Mouse (Mus musculus): Measurements from ENCODE around the gene Gpat3. TPM values are rescaled to one million over a fixed set of nuclear protein-coding genes. Genes with fewer than 3 reads are reported as not detected.

Gpat3 gene
- polyA plus RNA-seq, 1 experiment from 2014 or later = 1.6 TPM

DNA sequence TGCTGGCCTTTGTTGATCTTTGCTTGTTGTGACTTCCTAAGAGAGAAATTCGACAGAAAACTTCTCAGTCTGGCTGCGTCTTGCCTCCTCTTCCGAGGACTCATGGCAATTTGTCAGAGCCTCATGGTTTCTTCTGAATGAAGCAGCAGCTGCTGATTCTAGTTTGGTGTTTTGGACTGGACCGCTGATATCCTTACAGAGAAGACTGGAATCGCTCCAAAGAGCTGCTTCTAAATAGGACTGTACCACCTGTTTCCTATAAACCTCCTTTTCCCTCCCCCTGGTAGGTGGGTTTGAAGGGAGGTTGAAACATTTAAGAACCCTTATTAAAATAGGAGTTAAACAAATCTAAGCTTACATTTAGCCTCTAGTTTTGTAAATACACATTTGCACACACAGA lies 55.5 kb downstream of the Gpat3 start:
- H3K9ac ChIP-seq (ENCODE audit: low read length) = no peak overlapping the region
- H3K36me3 ChIP-seq (ENCODE audit: control insufficient read depth, insufficient read depth, low read length) = no peaks in the 10 kb centered on the region
- H3K9me3 ChIP-seq (ENCODE audit: control insufficient read depth, low read length) = no peaks in the 10 kb centered on the region
- no peak overlapping the region for H3K27ac ChIP-seq (ENCODE audit: low read length)
- no peaks in the 10 kb centered on the region for H3K27me3 ChIP-seq (ENCODE audit: control insufficient read depth, insufficient read depth, low read depth, low read length)
- WGBS = 78% methylated on average over 5 of the region's 5 CpGs
- H3K4me3 ChIP-seq (ENCODE audit: low read length) = no peak overlapping the region
- H3K4me1 ChIP-seq (replicated peaks; ENCODE audit: control insufficient read depth, insufficient read depth, low read length) = no peaks in the 10 kb centered on the region
- no peak overlapping the region for H3K4me2 ChIP-seq (ENCODE audit: low read depth, low read length)
- ATAC-seq (ENCODE audit: low read depth) = no peak

- Histone ChIP-seq H3K27me3 (ENCODE audit: control insufficient read depth, insufficient read depth, low read depth, low read length) (no peaks in the 10 kb centered on the region), H3K9me3 (ENCODE audit: control insufficient read depth, low read length) (no peaks in the 10 kb centered on the region), H3K4me3 (ENCODE audit: low read length) (no peak overlapping the region), H3K27ac (ENCODE audit: low read length) (no peak overlapping the region), H3K4me2 (ENCODE audit: low read depth, low read length) (no peak overlapping the region), H3K9ac (ENCODE audit: low read length) (no peak overlapping the region), H3K36me3 (ENCODE audit: control insufficient read depth, insufficient read depth, low read length) (no peaks in the 10 kb centered on the region), H3K4me1 (replicated peaks; ENCODE audit: control insufficient read depth, insufficient read depth, low read length) (no peaks in the 10 kb centered on the region)
- 76% methylated on average over 7 of the region's 7 CpGs for WGBS
- no peak for ATAC-seq (ENCODE audit: low read depth)
These were observed 63.0 kb downstream of the Gpat3 start for GRCm38 (mm10) chr5:100908478-100908877.

GRCm38 (mm10) chr5:100908901-100909300 lies 63.4 kb downstream of the Gpat3 start:
- Histone ChIP-seq H3K36me3 (ENCODE audit: control insufficient read depth, insufficient read depth, low read length) (no peaks in the 10 kb centered on the region), H3K9me3 (ENCODE audit: control insufficient read depth, low read length) (no peaks in the 10 kb centered on the region), H3K27me3 (ENCODE audit: control insufficient read depth, insufficient read depth, low read depth, low read length) (no peaks in the 10 kb centered on the region), H3K9ac (ENCODE audit: low read length) (no peak overlapping the region), H3K4me1 (replicated peaks; ENCODE audit: control insufficient read depth, insufficient read depth, low read length) (no peaks in the 10 kb centered on the region), H3K4me3 (ENCODE audit: low read length) (no peak overlapping the region), H3K4me2 (ENCODE audit: low read depth, low read length) (no peak overlapping the region), H3K27ac (ENCODE audit: low read length) (no peak overlapping the region)
- WGBS = 68% methylated on average over 10 of the region's 10 CpGs
- no peak for ATAC-seq (ENCODE audit: low read depth)

DNA sequence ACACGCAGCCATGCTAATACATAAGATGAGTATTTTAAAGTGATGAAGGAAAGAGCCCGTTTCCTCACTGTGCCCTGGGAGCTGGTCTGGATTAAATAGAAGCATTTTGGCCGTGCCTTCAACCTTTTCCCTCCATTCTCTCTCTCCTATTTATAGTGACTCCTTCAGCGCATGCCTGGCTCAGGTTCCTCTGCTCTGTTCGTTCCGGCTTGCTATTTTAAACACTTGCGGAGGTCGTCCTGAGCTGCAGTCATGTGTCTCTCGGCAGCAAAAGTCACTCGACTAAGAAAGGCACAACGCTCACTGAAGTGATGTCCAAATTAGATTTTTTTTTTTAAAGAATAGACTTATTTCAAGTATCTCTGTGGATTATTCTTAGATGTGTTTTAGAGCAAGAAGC lies 64.2 kb downstream of the Gpat3 start:
- WGBS = 71% methylated on average over 11 of the region's 11 CpGs
- Histone ChIP-seq H3K27me3 (ENCODE audit: control insufficient read depth, insufficient read depth, low read depth, low read length) (no peaks in the 10 kb centered on the region), H3K36me3 (ENCODE audit: control insufficient read depth, insufficient read depth, low read length) (no peaks in the 10 kb centered on the region), H3K4me3 (ENCODE audit: low read length) (no peak overlapping the region), H3K4me2 (ENCODE audit: low read depth, low read length) (no peak overlapping the region), H3K9me3 (ENCODE audit: control insufficient read depth, low read length) (no peaks in the 10 kb centered on the region), H3K4me1 (replicated peaks; ENCODE audit: control insufficient read depth, insufficient read depth, low read length) (no peaks in the 10 kb centered on the region), H3K27ac (ENCODE audit: low read length) (no peak overlapping the region), H3K9ac (ENCODE audit: low read length) (no peak overlapping the region)
- ATAC-seq (ENCODE audit: low read depth) = no peak

GRCm38 (mm10) chr5:100911502-100912097 lies 66.1 kb downstream of the Gpat3 start:
- Histone ChIP-seq H3K27ac (ENCODE audit: low read length) (no peak overlapping the region), H3K27me3 (ENCODE audit: control insufficient read depth, insufficient read depth, low read depth, low read length) (no peaks in the 10 kb centered on the region), H3K36me3 (ENCODE audit: control insufficient read depth, insufficient read depth, low read length) (no peaks in the 10 kb centered on the region), H3K4me3 (ENCODE audit: low read length) (no peak overlapping the region), H3K4me2 (ENCODE audit: low read depth, low read length) (no peak overlapping the region), H3K4me1 (replicated peaks; ENCODE audit: control insufficient read depth, insufficient read depth, low read length) (no peaks in the 10 kb centered on the region), H3K9ac (ENCODE audit: low read length) (no peak overlapping the region), H3K9me3 (ENCODE audit: control insufficient read depth, low read length) (no peaks in the 10 kb centered on the region)
- 67% methylated on average over 19 of the region's 19 CpGs for WGBS
- no peak for ATAC-seq (ENCODE audit: low read depth)

- Histone ChIP-seq H3K9me3 (ENCODE audit: control insufficient read depth, low read length) (no peaks in the 10 kb centered on the region), H3K27ac (ENCODE audit: low read length) (no peak overlapping the region), H3K4me1 (replicated peaks; ENCODE audit: control insufficient read depth, insufficient read depth, low read length) (no peaks in the 10 kb centered on the region), H3K4me3 (ENCODE audit: low read length) (no peak overlapping the region), H3K27me3 (ENCODE audit: control insufficient read depth, insufficient read depth, low read depth, low read length) (no peaks in the 10 kb centered on the region), H3K4me2 (ENCODE audit: low read depth, low read length) (no peak overlapping the region), H3K36me3 (ENCODE audit: control insufficient read depth, insufficient read depth, low read length) (no peaks in the 10 kb centered on the region), H3K9ac (ENCODE audit: low read length) (no peak overlapping the region)
- no peak for ATAC-seq (ENCODE audit: low read depth)
- 69% methylated on average over 7 of the region's 7 CpGs for WGBS
These were observed 66.9 kb downstream of the Gpat3 start for GRCm38 (mm10) chr5:100912366-100912765.

DNA sequence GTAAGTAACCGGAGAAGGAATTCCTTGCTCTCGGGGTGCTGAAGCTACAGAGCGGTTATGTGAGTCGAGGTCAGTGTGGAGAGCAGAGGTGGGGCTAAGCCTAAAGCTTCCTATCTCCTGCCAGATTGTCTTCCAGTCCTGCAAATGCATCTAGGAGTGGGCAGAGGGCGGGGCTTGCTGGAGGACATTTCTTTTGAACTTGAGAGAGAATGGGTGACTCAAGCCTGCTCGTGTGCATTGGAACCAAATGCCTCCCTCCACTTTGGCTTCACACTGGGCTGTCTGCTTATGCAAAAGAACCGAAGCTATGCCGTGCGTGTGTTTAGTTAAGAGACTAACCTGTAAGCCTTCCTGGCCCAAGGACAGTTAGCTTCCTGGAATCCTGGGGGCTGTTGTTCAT lies 67.8 kb downstream of the Gpat3 start:
- ATAC-seq (ENCODE audit: low read depth) = no peak
- WGBS = 50% methylated on average over 9 of the region's 9 CpGs

DNA sequence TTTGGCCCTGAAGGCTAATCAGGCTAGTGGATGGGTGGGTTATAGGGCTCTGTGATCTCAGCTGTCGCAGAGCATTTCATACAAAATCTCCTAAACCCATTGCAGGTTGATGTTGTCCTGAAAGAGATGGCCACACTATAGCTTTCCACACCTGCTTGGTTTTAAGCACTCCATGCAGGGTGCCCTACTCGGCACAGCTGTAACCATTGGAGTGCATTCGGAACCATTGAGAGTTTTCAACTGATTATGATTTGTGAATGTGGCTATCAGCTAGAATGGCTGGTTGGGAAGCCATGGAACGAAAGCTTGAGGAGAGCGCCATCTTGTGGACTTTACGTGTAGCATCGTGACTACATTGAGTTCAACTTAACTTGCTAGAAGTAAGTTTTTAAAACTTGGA lies 69.5 kb downstream of the Gpat3 start:
- Histone ChIP-seq H3K36me3 (ENCODE audit: control insufficient read depth, insufficient read depth, low read length) (no peaks in the 10 kb centered on the region), H3K4me3 (ENCODE audit: low read length) (no peak overlapping the region), H3K4me1 (replicated peaks; ENCODE audit: control insufficient read depth, insufficient read depth, low read length) (no peaks in the 10 kb centered on the region), H3K9ac (ENCODE audit: low read length) (no peak overlapping the region), H3K9me3 (ENCODE audit: control insufficient read depth, low read length) (no peaks in the 10 kb centered on the region), H3K27ac (ENCODE audit: low read length) (no peak overlapping the region), H3K27me3 (ENCODE audit: control insufficient read depth, insufficient read depth, low read depth, low read length) (no peaks in the 10 kb centered on the region), H3K4me2 (ENCODE audit: low read depth, low read length) (no peak overlapping the region)
- ATAC-seq (ENCODE audit: low read depth) = no peak
- 15% methylated on average over 7 of the region's 7 CpGs for WGBS

More for the DNA sequence above, 67.8 kb downstream of the Gpat3 start:
- Histone ChIP-seq H3K27me3 (ENCODE audit: control insufficient read depth, insufficient read depth, low read depth, low read length) (no peaks in the 10 kb centered on the region), H3K4me1 (replicated peaks; ENCODE audit: control insufficient read depth, insufficient read depth, low read length) (no peaks in the 10 kb centered on the region), H3K4me2 (ENCODE audit: low read depth, low read length) (no peak overlapping the region), H3K4me3 (ENCODE audit: low read length) (no peak overlapping the region), H3K9ac (ENCODE audit: low read length) (no peak overlapping the region), H3K9me3 (ENCODE audit: control insufficient read depth, low read length) (no peaks in the 10 kb centered on the region), H3K36me3 (ENCODE audit: control insufficient read depth, insufficient read depth, low read length) (no peaks in the 10 kb centered on the region), H3K27ac (ENCODE audit: low read length) (no peak overlapping the region)

DNA sequence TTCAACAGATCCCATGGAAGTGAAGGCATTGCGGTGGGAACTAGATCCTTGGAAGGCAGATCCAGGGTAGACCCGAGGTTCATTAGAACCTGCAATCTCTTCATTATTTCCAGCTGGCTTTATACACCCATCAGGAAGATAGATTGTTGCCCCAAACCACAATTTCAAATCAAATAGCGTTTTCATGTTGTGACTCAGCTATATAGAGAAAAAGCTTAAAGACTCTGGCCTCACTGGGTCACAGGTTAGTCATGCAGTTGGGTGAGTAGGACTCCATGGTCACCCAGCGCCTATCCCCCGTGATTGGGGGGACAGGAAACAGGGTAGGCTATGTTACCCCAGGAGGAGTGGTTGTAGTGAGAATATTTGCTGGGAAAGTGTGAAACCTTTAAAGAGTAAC lies 69.9 kb downstream of the Gpat3 start:
- ATAC-seq (ENCODE audit: low read depth) = no peak
- 38% methylated on average over 5 of the region's 5 CpGs for WGBS

GRCm38 (mm10) chr5:100916416-100916815 lies 70.9 kb downstream of the Gpat3 start:
- WGBS = 23% methylated on average over 8 of the region's 8 CpGs
- Histone ChIP-seq H3K27me3 (ENCODE audit: control insufficient read depth, insufficient read depth, low read depth, low read length) (no peaks in the 10 kb centered on the region), H3K4me2 (ENCODE audit: low read depth, low read length) (no peak overlapping the region), H3K36me3 (ENCODE audit: control insufficient read depth, insufficient read depth, low read length) (no peaks in the 10 kb centered on the region), H3K4me3 (ENCODE audit: low read length) (no peak overlapping the region), H3K4me1 (replicated peaks; ENCODE audit: control insufficient read depth, insufficient read depth, low read length) (no peaks in the 10 kb centered on the region), H3K9ac (ENCODE audit: low read length) (no peak overlapping the region), H3K9me3 (ENCODE audit: control insufficient read depth, low read length) (no peaks in the 10 kb centered on the region), H3K27ac (ENCODE audit: low read length) (no peak overlapping the region)
- no peak for ATAC-seq (ENCODE audit: low read depth)

More for the DNA sequence above, 69.9 kb downstream of the Gpat3 start:
- H3K9me3 ChIP-seq (ENCODE audit: control insufficient read depth, low read length) = no peaks in the 10 kb centered on the region
- H3K4me1 ChIP-seq (replicated peaks; ENCODE audit: control insufficient read depth, insufficient read depth, low read length) = no peaks in the 10 kb centered on the region
- no peak overlapping the region for H3K4me3 ChIP-seq (ENCODE audit: low read length)
- H3K27me3 ChIP-seq (ENCODE audit: control insufficient read depth, insufficient read depth, low read depth, low read length) = no peaks in the 10 kb centered on the region
- H3K9ac ChIP-seq (ENCODE audit: low read length) = no peak overlapping the region
- no peaks in the 10 kb centered on the region for H3K36me3 ChIP-seq (ENCODE audit: control insufficient read depth, insufficient read depth, low read length)
- H3K4me2 ChIP-seq (ENCODE audit: low read depth, low read length) = no peak overlapping the region
- no peak overlapping the region for H3K27ac ChIP-seq (ENCODE audit: low read length)
